Mouse (Mus musculus) gastrocnemius, adult 18-20 months (tissue): ENCODE measurements around the gene Cenpm. TPM values are rescaled to one million over a fixed set of nuclear protein-coding genes. Genes with fewer than 3 reads are reported as not detected.

Source experiments
- DNase-seq: peaks from one replicate; pipeline ENCODE4 v3.0.0; 2021; ENCODE audit warnings: low spot score
- microRNA-seq: library from miRNA; unstranded; fragments of <30 nt; microRNA quantifications from one replicate; pipeline ENCODE4 v1.2.0, GENCODE M21; 2021
- total RNA-seq, 2 experiments: library from RNA; stranded (reverse); gene quantifications; 2 replicates each; pipeline ENCODE4 v1.2.3; 2021

Cenpm gene
- total RNA-seq, 2 experiments from 2014 or later: not detected

DNA sequence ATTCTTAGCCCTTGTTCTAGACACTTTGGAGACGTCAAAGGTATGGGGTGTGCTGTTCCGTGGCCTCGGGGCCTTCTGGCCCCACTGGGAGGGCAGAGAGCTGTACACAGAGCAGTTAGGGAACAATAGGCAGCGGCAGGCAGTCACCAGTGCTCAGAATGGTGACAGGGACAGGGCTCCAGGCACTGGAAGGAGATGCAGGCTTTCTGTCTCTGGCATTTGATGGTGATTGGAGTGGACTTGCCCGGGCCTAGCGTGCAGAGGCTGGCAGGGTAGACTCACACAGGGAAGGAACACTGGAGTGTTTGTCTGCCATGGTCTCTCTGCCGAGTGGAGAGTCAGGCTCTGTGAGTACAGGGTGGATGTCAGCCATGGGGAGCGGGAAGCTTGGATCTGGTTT lies 51.9 kb downstream of the Cenpm start:
- DNase-seq: no peak

DNA sequence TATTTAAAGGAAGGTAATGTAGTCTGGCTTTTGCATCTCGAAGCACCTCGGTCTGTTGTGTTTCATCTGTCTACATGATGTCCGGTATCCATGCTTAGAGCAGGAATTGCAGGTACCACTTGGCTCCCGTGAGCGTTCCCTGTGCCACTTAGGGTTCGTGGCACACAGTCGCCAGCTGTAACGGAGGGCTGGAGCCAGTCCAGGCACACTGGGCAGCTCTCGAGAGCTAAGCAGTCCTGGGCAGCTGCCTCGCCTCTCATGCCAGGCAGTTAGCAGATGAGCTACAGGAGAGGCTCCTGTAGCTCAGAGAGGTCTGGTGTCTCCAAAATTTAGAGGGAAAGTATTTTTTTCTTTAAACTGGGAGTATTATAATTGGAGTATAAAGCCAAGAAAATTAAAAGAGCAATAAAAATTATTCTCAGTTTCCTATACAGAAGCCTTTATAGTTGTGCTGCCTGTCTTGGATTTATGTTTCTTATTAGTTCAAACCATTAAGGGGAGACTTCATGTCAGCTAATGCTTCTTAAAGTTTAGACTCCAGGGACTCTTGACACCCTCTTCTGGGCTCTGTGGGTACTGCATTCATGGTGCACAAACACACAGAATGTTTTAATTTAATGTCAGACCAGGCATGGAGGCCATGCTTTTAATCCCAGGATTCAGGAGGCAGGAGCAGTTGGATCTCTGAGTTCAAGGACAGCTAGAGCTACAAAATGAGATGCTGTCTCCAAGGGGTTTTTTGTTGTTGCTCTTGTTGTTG lies 55.9 kb downstream of the Cenpm start:
- peak; percentile 61 for DNase-seq

DNA sequence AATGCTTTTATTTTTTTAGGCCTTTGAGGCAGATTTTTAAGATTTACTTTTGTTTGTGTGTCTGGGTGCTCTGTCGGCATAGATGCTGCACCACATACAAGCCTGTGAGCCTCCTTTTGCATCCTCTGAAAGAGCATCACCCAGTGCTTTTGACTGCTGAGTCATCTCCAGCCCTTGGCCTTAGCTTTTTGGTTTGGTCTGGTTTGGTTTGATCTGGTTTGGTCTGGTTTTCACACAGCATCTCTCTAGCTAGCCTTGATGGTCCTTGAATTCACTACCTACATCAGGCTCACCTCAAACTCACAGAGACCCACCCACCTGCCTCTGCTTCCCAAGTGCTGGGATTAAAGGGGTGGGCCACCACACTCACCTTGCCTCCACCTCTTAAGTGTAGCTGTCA lies 56.6 kb downstream of the Cenpm start:
- no peak for DNase-seq

DNA sequence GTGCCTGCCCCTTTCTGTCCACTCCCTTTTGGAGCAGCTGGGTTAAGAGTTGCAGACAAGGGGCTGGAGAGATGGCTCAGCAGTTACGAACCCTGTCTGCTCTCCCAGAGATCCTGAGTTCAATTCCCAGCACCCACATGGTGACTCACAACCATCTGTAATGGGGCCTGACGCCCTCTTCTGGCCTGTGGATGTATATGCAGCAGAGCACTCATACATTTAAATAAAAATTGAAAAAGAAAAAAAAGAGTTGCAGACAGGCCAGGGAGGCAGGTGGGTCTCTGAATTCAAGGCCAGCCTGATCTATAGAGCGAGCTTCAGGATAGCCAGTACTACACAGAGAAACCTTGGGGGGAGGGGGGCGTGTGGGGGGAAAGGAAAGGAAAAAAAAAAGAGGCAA lies 57.1 kb downstream of the Cenpm start:
- DNase-seq: no peak

DNA sequence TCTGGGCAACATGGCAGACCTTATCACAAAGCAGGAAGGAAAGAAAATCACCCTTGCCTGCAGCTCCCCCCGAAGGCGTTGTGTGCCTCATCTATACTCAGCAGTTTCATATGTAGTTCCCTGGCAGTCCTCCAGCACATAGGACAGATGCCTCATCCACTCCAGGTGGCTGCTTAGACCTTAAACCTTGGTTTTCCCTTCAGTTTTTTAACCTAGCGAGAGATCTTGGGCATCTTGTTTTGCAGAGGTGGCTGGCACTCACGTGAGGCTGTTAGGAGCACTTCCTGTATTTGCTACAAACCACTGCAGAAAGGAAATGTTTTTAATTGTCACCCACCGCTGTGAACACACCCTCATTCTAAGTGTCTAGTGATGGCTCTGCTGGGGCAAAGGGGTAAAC lies 57.6 kb downstream of the Cenpm start:
- no peak for DNase-seq

DNA sequence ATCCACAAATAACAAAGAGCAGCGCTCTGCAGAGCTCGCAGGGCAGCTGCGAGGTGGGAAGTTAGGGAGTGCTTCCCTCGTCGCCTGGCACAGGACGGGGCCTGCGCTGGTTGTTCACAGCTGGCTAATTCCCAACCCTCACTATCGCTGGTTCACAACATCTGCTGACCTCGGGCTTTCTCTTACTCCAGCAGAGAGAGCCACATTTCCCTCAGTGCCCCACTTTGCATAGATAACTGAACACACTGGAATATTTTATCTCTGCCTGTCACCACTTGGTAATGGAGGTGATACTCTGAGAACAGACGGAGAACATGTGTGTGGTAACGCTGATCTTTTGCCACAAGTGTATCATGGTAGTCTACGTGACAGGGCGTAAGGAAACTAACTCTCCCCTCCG lies 58.4 kb downstream of the Cenpm start:
- DNase-seq: no peak

DNA sequence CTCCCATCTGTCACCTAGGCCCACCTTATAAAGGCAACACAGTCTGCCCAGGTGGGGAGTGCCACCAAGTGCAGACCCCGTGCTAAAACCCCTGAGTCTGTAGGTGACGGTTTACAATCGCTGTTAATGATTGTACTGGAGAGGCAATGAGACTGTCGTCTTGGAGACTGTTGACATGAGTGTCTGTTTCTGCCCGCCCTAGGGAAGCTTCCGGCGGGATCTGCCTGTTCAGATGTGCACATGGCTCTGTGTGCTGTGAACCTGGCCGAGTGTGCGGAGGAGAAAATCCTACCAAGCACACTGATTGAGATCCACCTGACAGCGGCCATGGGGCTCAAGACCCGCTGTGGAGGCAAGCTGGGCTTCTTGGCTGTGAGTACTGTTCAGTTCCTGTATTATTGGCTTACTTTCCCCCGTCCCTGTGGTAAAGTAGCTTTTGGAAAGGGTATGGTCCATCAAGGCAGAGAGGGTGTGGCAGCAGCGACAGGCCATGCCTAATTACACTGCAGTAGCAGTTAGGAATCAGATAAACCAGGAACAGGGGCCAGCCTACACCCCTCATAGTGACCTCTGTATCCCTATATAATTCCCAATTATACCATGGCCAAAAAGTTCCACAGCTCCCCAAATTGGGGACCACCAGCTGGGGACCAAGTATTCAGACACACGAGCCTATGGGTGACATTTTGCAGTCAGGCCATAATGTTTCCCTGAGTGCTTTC lies 59.3 kb downstream of the Cenpm start:
- DNase-seq: no peak

DNA sequence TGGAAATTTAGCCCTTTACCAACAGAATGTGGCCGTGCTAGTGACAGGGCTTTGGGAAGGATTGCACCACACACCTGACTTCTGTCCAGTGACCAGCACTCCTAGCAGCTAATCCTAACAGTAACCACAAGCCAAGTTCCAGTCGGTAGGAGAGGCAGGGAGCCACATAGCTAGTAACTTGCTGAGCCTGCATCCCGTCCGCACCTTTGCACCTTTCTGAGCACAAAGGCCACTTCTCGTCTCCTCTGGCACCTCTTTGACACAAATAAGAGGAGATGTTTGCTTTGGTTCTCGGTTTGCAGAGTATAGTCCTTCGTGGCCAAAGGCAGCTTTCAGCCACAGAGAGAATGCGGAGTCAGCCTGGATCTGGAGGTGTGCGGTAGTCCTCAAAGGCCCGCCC lies 59.9 kb downstream of the Cenpm start:
- DNase-seq: no peak

DNA sequence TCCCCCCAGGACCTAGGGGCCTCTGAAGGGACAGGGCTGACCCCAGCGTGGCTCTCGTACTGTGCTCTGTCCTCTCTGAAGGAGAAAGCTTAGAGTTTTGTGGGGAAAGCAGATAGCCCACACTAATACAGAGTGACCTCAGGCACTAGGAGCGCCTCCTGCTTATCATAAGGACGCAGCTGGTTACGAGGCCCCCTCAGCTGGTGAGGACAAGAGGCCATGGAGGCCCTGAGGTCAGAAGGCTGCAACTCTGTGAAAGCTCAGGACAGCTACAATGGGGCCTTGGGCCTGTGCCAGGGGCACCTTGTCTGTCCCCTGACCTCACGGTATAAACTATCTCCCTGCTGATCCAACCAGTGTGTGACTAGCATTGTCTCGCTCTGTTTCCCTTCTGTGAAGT lies 60.4 kb downstream of the Cenpm start:
- no peak for DNase-seq

Small RNAs within 50 kb of the gene (microRNA-seq; reads per million reads assigned to microRNA genes)
- gene Mir33: 4.1 reads per million, percentile 6 among the genes with 10 or more reads in this experiment

Other genes starting within 250 kb of the Cenpm start
- gene Desi1, start 210.9 kb downstream of the Cenpm start, total RNA-seq: 10 to 100 TPM; 16.7 to 17.6 TPM
- gene Snu13, start 197.2 kb downstream of the Cenpm start, total RNA-seq: 10 to 100 TPM; 48.7 to 51.4 TPM
- not detected for gene 4930407I10Rik, start 185.6 kb downstream of the Cenpm start, total RNA-seq
- under 1 TPM in 1 of 2 experiments, not detected in 1; 0.09 TPM for gene Mei1, start 174.8 kb downstream of the Cenpm start, total RNA-seq
- 10 to 100 TPM in 1 of 2 experiments, 1 to 10 TPM in 1; 8.8 to 10.1 TPM for gene Ccdc134, start 116.8 kb downstream of the Cenpm start, total RNA-seq
- gene Srebf2, start 97.6 kb downstream of the Cenpm start, total RNA-seq: 10 to 100 TPM in 1 of 2 experiments, 1 to 10 TPM in 1; 9.9 to 12.9 TPM
- gene Shisa8, start 31.9 kb downstream of the Cenpm start, total RNA-seq: not detected
- not detected for gene Tnfrsf13c, start 20.4 kb downstream of the Cenpm start, total RNA-seq
- gene 1500009C09Rik, start 7.6 kb upstream of the Cenpm start, total RNA-seq: not detected
- gene Sept3, start 30.1 kb upstream of the Cenpm start, total RNA-seq: under 1 TPM; 0.32 to 0.55 TPM
- gene Wbp2nl, start 54.2 kb upstream of the Cenpm start, total RNA-seq: not detected
- gene Naga, start 94.2 kb upstream of the Cenpm start, total RNA-seq: 10 to 100 TPM in 1 of 2 experiments, 1 to 10 TPM in 1; 8.7 to 10.0 TPM
- under 1 TPM; 0.23 to 0.26 TPM for gene Pheta2, start 94.2 kb upstream of the Cenpm start, total RNA-seq
- gene Smdt1, start 94.2 kb upstream of the Cenpm start, total RNA-seq: 100 to 1,000 TPM; 123 to 154 TPM
- gene Ndufa6, start 109.6 kb upstream of the Cenpm start, total RNA-seq: 100 to 1,000 TPM; 481 to 494 TPM
- 10 to 100 TPM; 11.6 to 12.4 TPM for gene Cyp2d22, start 135.5 kb upstream of the Cenpm start, total RNA-seq
- under 1 TPM in 1 of 2 experiments, not detected in 1; 0.18 TPM for gene Cyp2d11, start 149.3 kb upstream of the Cenpm start, total RNA-seq
- under 1 TPM in 1 of 2 experiments, not detected in 1; 0.43 TPM for gene Cyp2d10, start 162.4 kb upstream of the Cenpm start, total RNA-seq
- under 1 TPM in 1 of 2 experiments, not detected in 1; 0.38 TPM for gene Cyp2d9, start 188.7 kb upstream of the Cenpm start, total RNA-seq